In genomic region chr4:33242536-33242935, GRCm38 (mm10) we compare ENCODE assay signal across 8 mouse cellular contexts. TPM values are rescaled to one million over a fixed set of nuclear protein-coding genes. Genes with fewer than 3 reads are reported as not detected.
DNase-seq lines count a peak whose midpoint lies in the region; ATAC-seq lines count a peak whose summit lies in the region.

No protein-coding gene starts in this region.

- peak; percentile 33 for ATAC-seq in granulocyte monocyte progenitor cell, adult 5-6 weeks (replicated peaks; ENCODE audit: poor library complexity, severe bottlenecking)
- ATAC-seq in megakaryocyte-erythroid progenitor cell, adult 5-6 weeks (replicated peaks; ENCODE audit: low FRiP score, low TSS enrichment, poor library complexity, severe bottlenecking) = no peak; the same call in 1 of the 2 replicates

- DNase-seq in cerebellum, postnatal 10 days = peak; percentile 72
- no peak for DNase-seq in cerebellum, adult 9-10 months
- peak; percentile 13 for DNase-seq in right cerebral cortex, postnatal 14 days
- no peak for DNase-seq in right cerebral cortex, postnatal 36 days (ENCODE audit: low spot score in 2 of 2)
- peak; percentile 88 for DNase-seq in retina, postnatal 1 day
- no peak for DNase-seq in frontal cortex, postnatal 10 days (ENCODE audit: low spot score in 2 of 2)

RNA-seq across cellular contexts. Expression of gene Srsf12, which starts 33.7 kb away (rescaled TPM):
- not detected in 2 replicates for total RNA-seq in granulocyte monocyte progenitor cell, adult 5-6 weeks (2014; fragmentation: Nextera tagmentation)
- total RNA-seq in granulocyte monocyte progenitor cell, adult 5-6 weeks (2017) = not detected in 2 replicates
- total RNA-seq in megakaryocyte-erythroid progenitor cell, adult 5-6 weeks (2014; fragmentation: Nextera tagmentation) = not detected in 2 replicates
- 0.08 TPM in 1 of 2 replicates, not detected in the other for total RNA-seq in megakaryocyte-erythroid progenitor cell, adult 5-6 weeks (2017)

RNA-seq across cellular contexts. Expression of gene Pnrc1, which starts 47.4 kb away (rescaled TPM):
- total RNA-seq in granulocyte monocyte progenitor cell, adult 5-6 weeks (2014; fragmentation: Nextera tagmentation) = 48.2 and 55.2 TPM in 2 replicates
- 66.8 and 116 TPM in 2 replicates for total RNA-seq in granulocyte monocyte progenitor cell, adult 5-6 weeks (2017)
- total RNA-seq in megakaryocyte-erythroid progenitor cell, adult 5-6 weeks (2014; fragmentation: Nextera tagmentation) = 46.4 and 53.7 TPM in 2 replicates
- total RNA-seq in megakaryocyte-erythroid progenitor cell, adult 5-6 weeks (2017) = 98.0 and 124 TPM in 2 replicates

RNA-seq across cellular contexts. Expression of gene Pm20d2, which starts 53.0 kb away (rescaled TPM):
- total RNA-seq in granulocyte monocyte progenitor cell, adult 5-6 weeks (2014; fragmentation: Nextera tagmentation) = not detected in 2 replicates
- 0.62 TPM in 1 of 2 replicates, not detected in the other for total RNA-seq in granulocyte monocyte progenitor cell, adult 5-6 weeks (2017)
- 1.2 and 4.1 TPM in 2 replicates for total RNA-seq in megakaryocyte-erythroid progenitor cell, adult 5-6 weeks (2014; fragmentation: Nextera tagmentation)
- total RNA-seq in megakaryocyte-erythroid progenitor cell, adult 5-6 weeks (2017) = 0.42 and 1.5 TPM in 2 replicates

Comparison
In these comparisons a context has a peak if more than half of its experiments do, and no peak if none do; other contexts are left out.
1. DNase-seq: peak in cerebellum, postnatal 10 days (2 of 2), right cerebral cortex, postnatal 14 days (single experiment) and retina, postnatal 1 day (single experiment); none in cerebellum, adult 9-10 months (single experiment), right cerebral cortex, postnatal 36 days (0 of 2) and frontal cortex, postnatal 10 days (0 of 2).